Mouse (Mus musculus) frontal cortex, postnatal 14 days (tissue): ENCODE measurements at regions not wholly inside any gene's neighbourhood (a gene's known extent, or its start where the extent isn't known, plus 50 kb on each side); places are given as distances from the start of the nearest gene placed in this dataset.

Experiments
- DNase-seq, 2 experiments: peaks; one replicate each; pipeline ENCODE4 v3.0.0; 2022; ENCODE audit warnings: low spot score in 2 of 2

GRCm38 (mm10) chr17:84129204-84129603 is 58.5 kb downstream of the Zfp36l2 start:
- DNase-seq: no peak

- DNase-seq: no peak
Observed at GRCm38 (mm10) chr17:84128262-84128661, 59.5 kb downstream of the Zfp36l2 start.

GRCm38 (mm10) chr17:84126168-84126567 is 61.6 kb downstream of the Zfp36l2 start:
- no peak for DNase-seq

GRCm38 (mm10) chr17:84123161-84123560 is 64.6 kb downstream of the Zfp36l2 start:
- DNase-seq: no peak

- no peak for DNase-seq
Observed at GRCm38 (mm10) chr17:84122486-84123131, 65.1 kb downstream of the Zfp36l2 start.

- no peak for DNase-seq
Observed at GRCm38 (mm10) chr17:84121291-84121690, 66.5 kb downstream of the Zfp36l2 start.

GRCm38 (mm10) chr17:84119221-84120017 is 68.3 kb downstream of the Zfp36l2 start:
- DNase-seq: no peak

- no peak for DNase-seq
Observed at GRCm38 (mm10) chr17:84118781-84119180, 69.0 kb downstream of the Zfp36l2 start.

GRCm38 (mm10) chr17:84118271-84118670 is 69.5 kb downstream of the Zfp36l2 start:
- DNase-seq: no peak

- no peak for DNase-seq
Observed at GRCm38 (mm10) chr17:84117756-84118155, 70.0 kb downstream of the Zfp36l2 start.

GRCm38 (mm10) chr17:84116340-84117279 is 71.1 kb downstream of the Zfp36l2 start:
- no peak for DNase-seq

- DNase-seq: no peak
Observed at GRCm38 (mm10) chr17:84115957-84116339, 71.8 kb downstream of the Zfp36l2 start.

- no peak for DNase-seq
Observed at GRCm38 (mm10) chr17:84115133-84115532, 72.6 kb downstream of the Zfp36l2 start.

- DNase-seq: no peak
Observed at GRCm38 (mm10) chr17:84114279-84114994, 73.3 kb downstream of the Zfp36l2 start.

GRCm38 (mm10) chr17:84113608-84114278 is 74.0 kb downstream of the Zfp36l2 start:
- DNase-seq: peak; percentile 47 to 59

- no peak for DNase-seq
Observed at GRCm38 (mm10) chr17:84112411-84113031, 75.2 kb downstream of the Zfp36l2 start.

- DNase-seq: no peak
Observed at GRCm38 (mm10) chr17:84111787-84112370, 75.9 kb downstream of the Zfp36l2 start.

GRCm38 (mm10) chr17:84110945-84111344 is 76.8 kb downstream of the Zfp36l2 start:
- DNase-seq: no peak

GRCm38 (mm10) chr17:84110000-84110695 is 77.6 kb downstream of the Zfp36l2 start:
- DNase-seq: no peak
